Mouse (Mus musculus): ENCODE data around the gene Rfc4.

GRCm38 (mm10) chr16:23173904-23174303 is 46.4 kb upstream of the Rfc4 start:
- TF ChIP-seq CTCF (IDR thresholded peaks at IDR 0.05; ENCODE audit: control insufficient read depth, insufficient read depth, insufficient replicate concordance, low read depth, low read length) (no peak), POLR2A (IDR thresholded peaks at IDR 0.05; ENCODE audit: control insufficient read depth, low read depth, low read length) (no peak)
